Mouse (Mus musculus): ENCODE data around the gene Mettl6.
"Not testable (repeated sequence)": the region's sequence is repeated elsewhere in the genome, so short reads cannot be mapped to it uniquely, and the experiment has no call there.

Gene Mettl6

GRCm38 (mm10) chr14:31473297-31473696 lies 21.5 kb downstream of the Mettl6 start:
- DNase-seq (ENCODE audit: low spot score in 2 of 2), result no peak

- DNase-seq (ENCODE audit: low spot score in 2 of 2), result peak in 1 of 2 experiments; percentile 51
These were observed 22.3 kb downstream of the Mettl6 start for GRCm38 (mm10) chr14:31472451-31473061.

- no peak for DNase-seq (ENCODE audit: low spot score in 2 of 2)
These were observed 25.1 kb downstream of the Mettl6 start for GRCm38 (mm10) chr14:31469711-31470110.

- DNase-seq (ENCODE audit: low spot score in 2 of 2), result no peak
These were observed 30.7 kb downstream of the Mettl6 start for GRCm38 (mm10) chr14:31464176-31464575.

DNA sequence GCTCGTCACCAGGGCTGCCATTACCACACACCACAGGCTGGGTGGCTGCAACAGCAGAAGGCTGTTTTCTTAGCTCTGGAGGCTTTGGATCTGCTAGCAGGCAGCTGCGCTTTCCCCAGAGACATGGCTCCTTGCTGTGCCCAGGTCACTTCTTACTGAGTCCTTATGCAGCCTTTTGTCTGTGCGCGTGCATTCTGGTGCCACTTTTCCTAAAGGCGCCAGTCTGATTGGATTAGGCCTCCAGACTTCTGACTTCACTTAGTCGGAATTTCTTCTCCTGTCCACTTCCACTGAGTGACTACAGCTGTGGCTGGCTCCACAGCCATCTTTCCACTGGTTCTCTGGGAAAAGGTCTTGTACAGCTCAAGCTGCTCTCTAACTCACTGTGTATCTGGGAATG lies 32.0 kb downstream of the Mettl6 start:
- DNase-seq (ENCODE audit: low spot score in 2 of 2), result peak; percentile 63 to 68

DNA sequence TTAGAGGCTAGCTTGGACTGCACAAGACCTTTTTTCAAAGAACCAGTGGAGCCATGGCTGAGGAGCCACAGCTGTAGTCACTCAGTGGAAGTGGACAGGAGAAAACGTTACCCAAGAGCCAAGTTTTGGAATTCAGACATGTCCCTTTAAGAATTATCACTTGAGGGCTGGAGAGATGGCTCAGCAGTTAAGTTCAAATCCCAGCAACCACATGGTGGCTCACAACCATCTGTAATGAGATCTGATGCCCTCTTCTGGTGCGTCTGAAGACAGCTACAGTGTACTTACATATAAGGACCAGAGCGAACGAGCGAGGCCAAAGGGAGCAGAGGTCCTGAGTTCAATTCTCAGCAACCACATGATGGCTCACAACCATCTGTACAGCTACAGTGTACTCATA lies 32.6 kb downstream of the Mettl6 start:
- peak; percentile 41 to 48 for DNase-seq (ENCODE audit: low spot score in 2 of 2)

GRCm38 (mm10) chr14:31458006-31458405 lies 36.8 kb downstream of the Mettl6 start:
- peak; percentile 43 to 44 for DNase-seq (ENCODE audit: low spot score in 2 of 2)

GRCm38 (mm10) chr14:31456064-31456721 lies 38.6 kb downstream of the Mettl6 start:
- no peak for DNase-seq (ENCODE audit: low spot score in 2 of 2)

DNA sequence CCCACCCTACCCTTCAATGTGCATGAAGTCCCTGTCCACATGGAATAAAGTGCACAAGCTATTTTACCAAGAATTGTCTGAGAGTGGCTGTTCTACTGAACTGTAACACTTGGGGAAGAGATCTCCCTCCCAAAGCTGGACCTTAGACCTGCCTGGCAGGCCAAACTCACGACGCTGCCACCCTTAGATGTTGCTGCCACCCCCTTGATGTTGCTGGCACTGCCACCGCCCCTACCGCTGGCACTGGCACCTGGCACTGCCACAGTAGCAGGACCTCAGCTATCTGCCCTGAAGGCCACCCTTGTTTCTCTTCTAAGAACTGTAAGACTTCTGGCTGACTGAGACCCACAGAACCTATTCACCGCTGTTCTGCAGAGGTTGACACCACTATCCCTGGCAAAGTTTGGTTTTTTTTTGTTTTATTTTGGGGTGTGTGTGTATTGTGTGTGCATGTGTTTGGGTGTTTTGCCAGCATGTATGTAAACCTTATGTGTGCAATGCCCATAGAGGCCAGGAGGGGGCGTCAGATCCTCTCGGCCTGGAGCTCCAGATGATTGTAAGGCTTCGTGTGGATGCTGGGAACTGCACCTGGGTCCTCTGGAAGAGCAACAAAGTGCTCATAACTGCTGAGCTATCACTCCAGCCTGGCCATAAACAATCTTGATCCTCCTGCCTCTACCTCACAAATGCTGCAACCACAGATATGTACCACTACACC lies 39.8 kb downstream of the Mettl6 start:
- no peak for DNase-seq (ENCODE audit: low spot score in 2 of 2)

DNA sequence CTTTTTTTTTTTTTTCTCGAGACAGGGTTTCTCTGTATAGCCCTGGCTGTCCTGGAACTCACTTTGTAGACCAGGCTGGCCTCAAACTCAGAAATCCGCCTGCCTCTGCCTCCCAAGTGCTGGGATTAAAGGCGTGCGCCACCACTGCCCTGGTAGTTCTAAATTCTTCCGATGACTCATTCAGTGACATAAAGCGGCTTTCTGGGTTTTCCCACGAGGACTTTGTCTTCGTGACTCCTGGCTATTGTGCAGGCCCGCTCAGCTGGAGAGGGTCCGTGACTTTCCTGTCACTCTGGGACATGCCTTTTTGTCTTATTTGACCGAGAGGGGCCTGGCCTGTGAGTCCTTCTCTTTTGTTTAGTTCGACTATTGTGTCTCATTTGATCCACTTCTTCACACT lies 40.9 kb downstream of the Mettl6 start:
- DNase-seq (ENCODE audit: low spot score in 2 of 2), result not testable (repeated sequence)

- DNase-seq (ENCODE audit: low spot score in 2 of 2), result no peak
These were observed 45.8 kb downstream of the Mettl6 start for GRCm38 (mm10) chr14:31448994-31449393.

DNA sequence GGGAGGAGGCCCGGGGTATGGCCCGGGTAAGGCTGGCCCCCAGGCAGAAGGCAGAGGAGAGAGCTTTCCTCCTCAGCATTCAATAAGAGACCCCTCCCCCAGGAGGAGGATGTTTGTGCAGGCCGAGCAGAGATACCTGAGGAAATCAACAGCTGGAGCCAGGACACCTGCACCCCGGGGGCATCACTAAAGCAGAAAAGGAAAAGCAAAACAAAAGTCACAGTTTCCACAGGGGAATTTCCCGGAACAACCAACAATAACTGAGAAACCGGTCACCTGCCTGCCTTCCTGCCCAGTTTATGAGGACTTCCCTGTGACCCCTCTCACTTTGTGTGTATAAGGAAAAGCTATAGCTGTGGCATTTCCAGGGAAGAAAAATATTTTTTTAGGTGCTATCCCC lies 51.2 kb downstream of the Mettl6 start:
- DNase-seq (ENCODE audit: low spot score in 2 of 2), result peak in 1 of 2 experiments; percentile 49

GRCm38 (mm10) chr14:31440725-31441124 lies 54.1 kb downstream of the Mettl6 start:
- DNase-seq (ENCODE audit: low spot score in 2 of 2), result no peak

- DNase-seq (ENCODE audit: low spot score in 2 of 2), result no peak
These were observed 54.6 kb downstream of the Mettl6 start for GRCm38 (mm10) chr14:31440230-31440629.

- DNase-seq (ENCODE audit: low spot score in 2 of 2), result no peak
These were observed 55.6 kb downstream of the Mettl6 start for GRCm38 (mm10) chr14:31439279-31439678.

DNA sequence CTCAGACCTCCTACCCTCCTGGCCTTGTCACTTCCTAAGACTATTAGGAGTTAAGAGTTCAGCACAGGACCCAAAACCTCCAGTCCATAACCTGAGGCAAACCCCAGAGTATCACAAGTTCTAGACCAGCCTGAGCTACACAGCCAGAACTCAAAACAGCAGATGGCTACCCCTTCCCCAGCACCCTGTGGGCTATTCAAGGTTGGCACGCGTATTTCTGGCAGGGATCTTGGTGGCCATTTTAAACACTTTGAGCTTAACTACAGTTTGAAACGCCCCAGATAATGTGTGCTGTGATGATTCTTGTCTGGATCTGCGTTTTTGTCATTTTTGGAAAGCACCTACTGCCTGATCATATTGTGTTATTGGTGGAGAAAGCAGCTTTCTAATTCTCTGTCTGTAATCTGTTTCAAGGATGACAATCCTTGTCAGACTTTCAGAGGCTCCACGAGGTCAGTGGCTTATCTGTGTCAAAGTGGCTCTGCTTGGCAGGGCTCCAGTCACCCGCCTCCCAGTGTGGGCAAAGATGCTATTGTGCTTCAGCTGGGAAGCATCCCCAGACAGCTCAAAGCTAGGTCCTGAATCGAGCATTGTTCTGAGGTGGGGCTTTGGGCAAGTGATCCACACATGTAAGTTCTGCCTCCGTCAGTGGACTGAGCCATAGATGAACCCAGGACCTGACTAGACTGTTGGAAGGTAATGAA lies 56.9 kb downstream of the Mettl6 start:
- DNase-seq (ENCODE audit: low spot score in 2 of 2), result no peak

- DNase-seq (ENCODE audit: low spot score in 2 of 2), result peak; percentile 94 to 95
These were observed 58.7 kb downstream of the Mettl6 start, which contains the start of gene Sh3bp5 for GRCm38 (mm10) chr14:31435930-31436693. Gene Sh3bp5, minus strand, starts transcription at chr14:31436078.

DNA sequence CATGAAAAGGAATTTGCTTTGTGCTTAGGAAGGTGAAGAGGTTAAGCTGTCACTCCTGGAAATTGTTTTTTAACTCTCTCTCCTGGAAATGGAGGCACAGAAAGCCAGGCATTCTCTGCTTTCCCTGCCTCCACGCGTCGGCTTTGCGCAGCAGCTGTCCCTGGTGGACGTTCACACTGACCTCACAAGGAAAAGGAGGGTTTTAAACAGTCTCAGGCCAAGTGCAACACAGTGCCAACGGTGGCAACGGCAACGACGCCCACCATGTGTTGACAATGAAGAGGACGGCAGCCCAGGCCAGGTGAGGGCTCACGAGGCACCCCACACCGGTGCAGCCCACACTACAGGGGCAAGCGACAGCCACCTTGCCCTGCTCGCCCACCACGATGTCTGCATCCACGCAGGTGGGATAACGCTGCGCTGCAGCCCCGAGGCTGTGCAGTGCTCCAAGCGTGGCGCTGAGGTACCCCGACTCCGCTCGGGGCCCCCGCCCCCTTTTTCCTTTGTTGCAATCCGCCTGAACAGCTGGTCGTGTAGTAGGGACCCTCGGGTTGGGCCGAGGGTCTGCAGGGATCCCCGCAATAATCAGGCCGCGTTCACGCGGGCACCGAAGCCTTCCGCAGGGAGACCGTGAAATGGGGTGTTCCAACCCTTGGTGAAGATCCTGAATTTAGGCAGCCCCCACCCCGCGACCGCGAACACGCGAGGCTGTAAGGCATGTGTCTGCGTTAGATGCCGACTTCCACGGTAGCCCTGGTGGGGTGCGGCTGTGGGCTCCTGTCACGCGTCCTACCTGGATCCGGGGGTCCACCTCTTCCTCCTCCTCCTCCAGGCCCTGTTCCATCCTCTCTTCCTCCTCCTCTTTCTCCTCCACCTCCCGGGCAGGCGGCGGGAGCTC lies 59.6 kb downstream of the Mettl6 start:
- DNase-seq (ENCODE audit: low spot score in 2 of 2), result peak in 1 of 2 experiments; percentile 69

- no peak for DNase-seq (ENCODE audit: low spot score in 2 of 2)
These were observed 60.4 kb downstream of the Mettl6 start for GRCm38 (mm10) chr14:31434426-31434825.

DNA sequence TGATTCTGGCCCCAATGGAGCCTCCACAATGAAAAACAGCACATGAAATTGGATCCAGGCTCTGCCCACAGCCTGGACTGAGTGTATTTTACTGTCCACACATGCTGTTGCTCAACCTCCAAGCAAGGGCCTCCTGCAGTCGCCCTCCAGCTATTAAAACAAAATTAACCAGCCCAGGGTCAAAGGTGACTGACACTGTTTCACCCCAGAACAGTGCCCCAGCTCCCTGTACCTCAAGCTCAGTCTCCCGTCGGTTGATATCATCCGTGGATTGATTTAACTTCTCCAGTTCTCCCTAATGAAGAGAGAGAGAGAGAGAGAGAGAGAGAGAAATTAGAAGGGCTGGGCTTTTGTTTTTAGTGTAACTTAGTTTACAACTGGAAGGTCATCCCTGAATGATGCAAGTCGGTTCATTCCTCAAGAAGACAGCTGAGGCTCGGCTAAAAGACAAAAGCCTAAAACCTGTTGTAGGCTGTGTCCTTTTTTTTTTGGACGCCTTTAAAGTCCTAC lies 60.9 kb downstream of the Mettl6 start:
- peak; percentile 48 to 51 for DNase-seq (ENCODE audit: low spot score in 2 of 2)

All from heart, adult 9 months (tissue).